Mouse (Mus musculus) cortical plate, adult 2 months (tissue): ENCODE data around the gene Lsamp.

Experiments used
- CTCF ChIP-seq: fragments of 200-500 bp; IDR thresholded peaks from 2 replicates; pipeline ENCODE4 v1.5.1; 2011; ENCODE audit warnings: mild to moderate bottlenecking, control low read depth, low read length; ENCODE audit not compliant: insufficient read depth; ENCODE audit errors: extremely low read depth
- POLR2A ChIP-seq: fragments of 200-500 bp; IDR thresholded peaks from 2 replicates; pipeline ENCODE4 v1.6.1; 2011; ENCODE audit warnings: mild to moderate bottlenecking, low read length, control low read depth; ENCODE audit not compliant: insufficient read depth; ENCODE audit errors: extremely low read depth

DNA sequence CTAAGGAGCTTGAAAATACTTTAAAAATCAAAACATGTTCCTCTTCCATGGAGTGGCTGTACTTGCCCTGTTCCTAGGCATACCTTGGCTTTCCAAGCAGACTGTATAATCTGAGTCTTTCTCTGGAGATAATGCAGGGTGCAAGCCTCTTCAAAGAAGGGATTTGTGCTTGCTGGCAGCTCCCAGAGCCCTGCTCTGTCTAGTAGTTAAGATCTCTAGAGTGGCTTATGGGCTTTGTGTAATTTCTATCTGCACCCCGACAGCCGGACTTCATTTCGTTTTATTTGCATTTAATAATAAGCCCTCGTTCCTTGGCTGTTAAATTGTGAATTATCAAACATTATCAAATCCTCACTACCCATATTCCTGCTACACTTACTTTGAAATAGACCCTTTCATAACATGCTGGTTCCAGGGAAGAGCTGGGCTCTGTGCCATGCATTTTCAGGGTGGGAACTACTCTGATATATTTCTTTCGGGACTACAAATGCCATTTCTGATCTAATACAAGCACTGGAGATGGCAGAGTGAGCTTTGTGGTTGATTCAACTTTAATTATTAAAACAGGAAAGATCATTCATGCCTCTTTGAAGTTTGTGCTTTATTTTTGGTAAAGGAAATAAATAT lies 1604.6 kb downstream of the Lsamp start:
- TF ChIP-seq POLR2A (no peak), CTCF (no peak)
